Mouse (Mus musculus) lung, postnatal 0 days (tissue): ENCODE measurements around the gene Tmem150c. TPM values are rescaled to one million over a fixed set of nuclear protein-coding genes. Genes with fewer than 3 reads are reported as not detected.

Source experiments
- ATAC-seq: fragments of 200-750 bp; cut with Nextera tagmentation; 2 replicates; pipeline ENCODE4 v1.8.0; 2017; ENCODE audit warnings: moderate library complexity
- DNase-seq: peaks from one replicate; pipeline ENCODE4 v3.0.0-alpha.2; 2016; ENCODE audit warnings: low spot score
- H3K27ac ChIP-seq: fragments of 300-500 bp; sonication (generic); 2 replicates; pipeline ENCODE4 v1.5.1; 2014; ENCODE audit warnings: antibody characterized with exemption, mild to moderate bottlenecking, low read length, mixed read lengths
- H3K27me3 ChIP-seq: fragments of 300-500 bp; sonication (generic); replicated peaks from 2 replicates; pipeline ENCODE4 v1.6.1; 2014; ENCODE audit warnings: low read length, mixed read lengths; ENCODE audit not compliant: insufficient read depth
- H3K36me3 ChIP-seq: fragments of 300-500 bp; sonication (generic); 2 replicates; pipeline ENCODE4 v1.6.1; 2014; ENCODE audit warnings: low read length, mixed read lengths; ENCODE audit not compliant: insufficient read depth
- H3K4me1 ChIP-seq: fragments of 300-500 bp; sonication (generic); 2 replicates; pipeline ENCODE4 v1.6.1; 2014; ENCODE audit warnings: antibody characterized with exemption, low read depth, low read length, mixed read lengths; ENCODE audit not compliant: insufficient read depth
- H3K4me2 ChIP-seq: fragments of 300-500 bp; sonication (generic); replicated peaks from 2 replicates; pipeline ENCODE4 v1.6.1; 2014; ENCODE audit warnings: low read depth, mild to moderate bottlenecking, low read length, moderate library complexity, mixed read lengths
- H3K4me3 ChIP-seq: fragments of 300-500 bp; sonication (generic); 2 replicates; pipeline ENCODE4 v1.5.1; 2014; ENCODE audit warnings: low read depth, low read length
- H3K9ac ChIP-seq: fragments of 300-500 bp; sonication (generic); replicated peaks from 2 replicates; pipeline ENCODE4 v1.6.1; 2014; ENCODE audit warnings: low read depth, mild to moderate bottlenecking
- H3K9me3 ChIP-seq: fragments of 300-500 bp; sonication (generic); 2 replicates; pipeline ENCODE4 v1.6.1; 2016; ENCODE audit warnings: low read length, mixed read lengths
- CTCF ChIP-seq: IDR thresholded peaks from 2 replicates; pipeline ENCODE4 v1.5.1; 2016; ENCODE audit warnings: antibody characterized with exemption, mild to moderate bottlenecking
- EP300 ChIP-seq: IDR thresholded peaks from 2 replicates; pipeline ENCODE4 v1.6.1; 2016; ENCODE audit warnings: antibody characterized with exemption, mild to moderate bottlenecking, control low read depth
- WGBS: fragments of 180-500 bp; shearing (Covaris S2); extraction: QIAGEN DNeasy Blood & Tissue Kit; methylation state at CpG from one replicate; pipeline ENCODE4 v1.1.7; 2014; 5-methylcytosine and 5-hydroxymethylcytosine counted together
- polyA plus RNA-seq: library from polyadenylated mRNA; unstranded; fragments of >200 nt; fragmentation: Nextera tagmentation; extraction: Ambion mirVana; gene quantifications from 2 replicates; pipeline ENCODE4 v1.2.1, GENCODE M21; 2015

Tmem150c gene
- polyA plus RNA-seq, 1 experiment from 2014 or later: 5.4 TPM

DNA sequence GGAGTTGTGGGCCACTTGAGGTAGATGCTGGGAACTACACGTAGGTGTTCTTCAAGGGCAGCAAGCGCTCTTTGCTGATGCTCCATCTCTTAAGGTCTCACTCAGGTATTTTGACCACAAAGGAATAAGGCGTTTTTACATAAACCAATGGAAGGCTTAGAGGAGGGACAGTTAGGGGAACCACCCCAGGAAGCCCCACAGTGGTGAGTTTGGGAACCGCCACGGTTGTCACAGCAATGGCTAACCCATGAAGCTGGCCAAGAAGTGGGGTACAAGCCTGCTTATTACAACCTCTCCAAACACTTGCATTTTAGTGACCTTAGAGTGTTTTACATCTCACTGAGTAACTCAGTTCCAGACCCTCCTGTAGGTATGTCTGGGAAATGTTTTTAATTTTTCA lies 88.1 kb downstream of the Tmem150c start:
- Histone ChIP-seq H3K27me3 (no peaks in the 10 kb centered on the region), H3K9ac (no peak overlapping the region), H3K4me3 (no peak overlapping the region), H3K27ac (no peak overlapping the region), H3K4me1 (no peaks in the 10 kb centered on the region), H3K4me2 (no peak overlapping the region), H3K9me3 (no peaks in the 10 kb centered on the region), H3K36me3 (no peaks in the 10 kb centered on the region; the same call in 1 of the 2 replicates)
- WGBS: 90% methylated on average over 5 of the region's 5 CpGs
- no peak for TF ChIP-seq EP300
- DNase-seq (no peak), ATAC-seq (no peak)

DNA sequence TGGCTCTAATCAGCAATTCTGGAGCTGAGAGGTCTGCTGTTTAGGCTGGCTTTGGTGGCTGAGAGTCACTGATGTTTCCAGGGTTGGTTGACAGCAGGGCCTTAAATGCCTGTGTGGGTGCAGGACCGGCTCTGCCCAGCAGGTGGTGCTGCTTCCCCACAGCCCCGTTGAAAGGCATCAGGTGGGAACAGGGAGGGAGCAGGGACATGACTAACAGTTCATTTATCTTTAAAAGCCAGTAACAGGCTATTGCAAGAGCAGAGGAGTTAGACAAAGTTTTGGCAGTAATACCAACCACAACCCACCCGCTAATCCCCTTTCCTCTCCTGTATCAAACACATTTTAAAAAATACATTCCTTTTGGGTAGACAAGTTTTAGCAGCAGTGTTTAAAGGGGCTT lies 89.4 kb downstream of the Tmem150c start:
- Histone ChIP-seq H3K4me1 (no peaks in the 10 kb centered on the region), H3K9me3 (no peaks in the 10 kb centered on the region), H3K36me3 (no peaks in the 10 kb centered on the region; the same call in 1 of the 2 replicates), H3K9ac (no peak overlapping the region), H3K27ac (no peak overlapping the region), H3K27me3 (no peaks in the 10 kb centered on the region), H3K4me2 (no peak overlapping the region), H3K4me3 (no peak overlapping the region)
- no peak for TF ChIP-seq EP300
- peak; percentile 98 for TF ChIP-seq CTCF
- WGBS: 22% methylated on average over 3 of the region's 3 CpGs
- DNase-seq: peak; percentile 81
- peak; percentile 78 for ATAC-seq

DNA sequence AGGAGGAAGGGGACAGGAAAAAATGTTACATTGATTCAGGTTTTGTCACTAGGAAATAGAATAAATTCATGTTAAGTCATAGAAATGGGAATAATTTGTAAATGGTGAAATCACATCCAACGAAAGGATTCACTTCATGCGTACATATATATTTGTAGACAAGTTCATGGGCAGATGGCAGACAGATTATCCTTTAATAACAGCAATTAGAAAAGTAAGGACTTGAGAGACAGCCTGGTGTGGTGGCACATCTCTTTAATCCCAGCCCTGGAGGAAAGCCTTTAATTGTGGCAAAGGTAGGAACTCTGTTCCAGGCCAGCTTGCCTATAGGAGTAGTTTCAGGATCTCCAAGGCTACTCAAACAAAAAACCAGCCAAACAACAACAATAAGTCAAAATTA lies 90.1 kb downstream of the Tmem150c start:
- H3K9me3 ChIP-seq: no peaks in the 10 kb centered on the region
- no peak overlapping the region for H3K4me2 ChIP-seq
- no peaks in the 10 kb centered on the region; the same call in 1 of the 2 replicates for H3K36me3 ChIP-seq
- H3K4me3 ChIP-seq: no peak overlapping the region
- H3K27ac ChIP-seq: no peak overlapping the region
- H3K9ac ChIP-seq: no peak overlapping the region
- WGBS: 100% methylated on average over 2 of the region's 2 CpGs
- TF ChIP-seq EP300: no peak
- no peak for TF ChIP-seq CTCF
- no peaks in the 10 kb centered on the region for H3K4me1 ChIP-seq
- DNase-seq: no peak
- no peaks in the 10 kb centered on the region for H3K27me3 ChIP-seq
- ATAC-seq: no peak

DNA sequence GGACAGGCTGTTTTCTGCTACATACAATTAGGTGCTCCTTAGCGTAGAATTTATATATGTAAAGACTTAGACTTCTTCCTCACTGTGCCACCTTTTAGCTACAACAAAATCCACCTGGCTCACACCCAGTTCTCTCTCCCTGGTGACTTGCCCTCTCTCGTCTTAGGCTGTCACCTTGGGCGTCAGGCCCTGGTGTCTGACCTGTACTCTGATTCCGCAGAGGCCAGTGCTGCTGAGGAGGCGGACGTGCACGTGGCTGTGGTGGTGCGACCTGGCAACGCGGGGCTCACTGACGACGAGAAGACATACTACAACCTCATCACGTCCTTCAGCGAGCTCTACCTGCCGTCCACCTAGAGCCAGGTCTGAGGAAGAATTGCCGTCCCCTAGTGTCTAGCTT lies 92.0 kb downstream of the Tmem150c start:
- Histone ChIP-seq H3K4me2 (no peak overlapping the region), H3K4me3 (no peak overlapping the region), H3K4me1 (no peaks in the 10 kb centered on the region), H3K36me3 (peaks cover under 1% of the 10 kb centered on the region; the same call in 1 of the 2 replicates), H3K27ac (no peak overlapping the region), H3K9me3 (no peaks in the 10 kb centered on the region), H3K9ac (no peak overlapping the region), H3K27me3 (no peaks in the 10 kb centered on the region)
- TF ChIP-seq EP300: no peak
- TF ChIP-seq CTCF: no peak
- DNase-seq (no peak), ATAC-seq (no peak)
- WGBS: 91% methylated on average over 16 of the region's 16 CpGs

DNA sequence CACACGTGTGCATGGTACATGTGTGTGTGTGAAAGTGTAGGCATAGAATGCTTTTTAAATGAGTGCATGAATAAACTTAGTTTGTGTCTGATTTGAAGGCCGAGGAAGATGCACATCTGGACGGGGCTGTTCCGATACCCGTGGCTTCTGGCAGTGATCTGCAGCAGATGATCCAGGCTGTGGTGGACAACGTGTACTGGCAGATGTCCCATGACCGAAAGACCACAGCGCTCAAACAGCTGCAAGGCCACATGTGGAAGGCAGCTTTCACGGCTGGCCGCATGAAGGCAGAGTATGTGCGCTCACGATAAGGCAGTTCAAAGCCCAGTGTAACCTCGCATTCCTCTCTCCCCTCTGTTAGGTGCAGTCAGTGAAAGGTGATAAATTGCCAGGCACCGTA lies 98.7 kb downstream of the Tmem150c start:
- Histone ChIP-seq H3K27ac (no peak overlapping the region), H3K36me3 (peaks cover 19% of the 10 kb centered on the region), H3K4me3 (no peak overlapping the region), H3K9ac (no peak overlapping the region), H3K9me3 (no peaks in the 10 kb centered on the region), H3K4me1 (no peaks in the 10 kb centered on the region), H3K27me3 (no peaks in the 10 kb centered on the region), H3K4me2 (no peak overlapping the region)
- TF ChIP-seq EP300: no peak
- no peak for TF ChIP-seq CTCF
- DNase-seq (no peak), ATAC-seq (no peak)
- WGBS: 81% methylated on average over 14 of the region's 14 CpGs

DNA sequence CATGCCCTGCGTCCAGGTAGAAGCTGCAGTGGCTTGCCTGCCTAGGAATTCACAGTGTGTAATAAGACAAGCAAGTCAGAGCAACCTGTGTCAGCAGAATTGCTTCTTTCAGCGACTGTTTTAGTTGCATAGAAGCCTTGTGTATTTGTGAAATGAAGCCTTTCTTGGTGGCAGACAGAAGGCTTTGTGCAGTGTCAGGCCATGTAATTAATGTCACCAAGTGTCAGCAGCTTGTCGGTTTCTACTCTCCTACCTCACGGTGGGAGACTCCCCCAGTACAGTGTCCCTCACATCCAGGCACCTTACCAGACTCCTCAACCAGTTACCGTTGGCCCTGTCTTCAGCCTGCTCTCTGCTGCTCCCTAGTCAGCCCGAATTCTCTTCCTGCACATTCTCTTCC lies 100.3 kb downstream of the Tmem150c start:
- Histone ChIP-seq H3K36me3 (peaks cover 19% of the 10 kb centered on the region), H3K4me3 (no peak overlapping the region), H3K27ac (no peak overlapping the region), H3K9ac (no peak overlapping the region), H3K27me3 (no peaks in the 10 kb centered on the region), H3K4me2 (no peak overlapping the region), H3K4me1 (no peaks in the 10 kb centered on the region), H3K9me3 (no peaks in the 10 kb centered on the region)
- ATAC-seq (no peak), DNase-seq (no peak)
- WGBS: 78% methylated on average over 6 of the region's 6 CpGs
- TF ChIP-seq EP300 (no peak), CTCF (no peak)

DNA sequence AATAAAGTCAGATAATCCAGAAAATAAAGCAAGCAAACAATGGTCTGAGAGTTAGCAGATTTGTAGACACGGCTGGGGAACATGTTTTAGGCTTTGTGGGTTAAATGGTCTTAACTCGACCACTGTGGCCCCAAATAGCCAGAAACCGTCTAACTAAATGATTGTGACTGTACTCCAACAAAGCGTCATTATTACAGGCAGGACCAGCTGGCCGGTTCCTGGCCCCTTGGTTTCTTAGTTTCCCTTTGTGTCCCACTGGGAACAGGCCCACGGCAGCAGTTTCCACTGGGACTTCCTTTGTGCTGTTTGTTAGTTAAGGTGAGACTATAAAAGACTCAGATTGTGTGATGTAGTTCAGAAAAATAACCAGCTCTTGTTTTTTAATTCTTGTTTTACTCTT lies 100.9 kb downstream of the Tmem150c start:
- Histone ChIP-seq H3K4me1 (no peaks in the 10 kb centered on the region), H3K27me3 (no peaks in the 10 kb centered on the region), H3K4me2 (no peak overlapping the region), H3K36me3 (peaks cover 19% of the 10 kb centered on the region), H3K9ac (no peak overlapping the region), H3K4me3 (no peak overlapping the region), H3K9me3 (no peaks in the 10 kb centered on the region), H3K27ac (no peak overlapping the region)
- no peak for TF ChIP-seq EP300
- no peak for TF ChIP-seq CTCF
- WGBS: 75% methylated on average over 6 of the region's 6 CpGs
- no peak for ATAC-seq
- no peak for DNase-seq
